Comparison of ENCODE assay signal across 8 mouse cellular contexts in genomic region chr5:31200327-31200768, GRCm38 (mm10). TPM values are rescaled to one million over a fixed set of nuclear protein-coding genes. Genes with fewer than 3 reads are reported as not detected.
DNase-seq lines count a peak whose midpoint lies in the region; ATAC-seq and TF ChIP-seq lines count a peak whose summit lies in the region.

No protein-coding gene starts in this region.

- H3K4me3 ChIP-seq in lung, embryonic 14.5 days (ENCODE audit: low read depth, low read length) = peak overlapping the region; percentile 83; the same call in 1 of the 2 replicates
- peak overlapping the region; percentile 14 for H3K4me3 ChIP-seq in hindbrain, embryonic 14.5 days (replicated peaks; ENCODE audit: low read length)
- H3K4me3 ChIP-seq in midbrain, embryonic 13.5 days (replicated peaks) = peak overlapping the region; percentile 73
- no peak overlapping the region for H3K4me3 ChIP-seq in thymus, adult 2 months (ENCODE audit: control insufficient read depth, insufficient read depth, low read length)

- no peak for ATAC-seq in lung, embryonic 14.5 days (ENCODE audit: insufficient read depth)
- no peak for ATAC-seq in hindbrain, embryonic 14.5 days (ENCODE audit: low FRiP score)
- no peak for ATAC-seq in midbrain, embryonic 13.5 days

- H3K4me2 ChIP-seq in lung, embryonic 14.5 days = peak overlapping the region; percentile 90; the same call in 1 of the 2 replicates
- peak overlapping the region; percentile 94 for H3K4me2 ChIP-seq in hindbrain, embryonic 14.5 days (replicated peaks)
- peak overlapping the region; percentile 92 for H3K4me2 ChIP-seq in midbrain, embryonic 13.5 days (replicated peaks)

- no peak for TF ChIP-seq CTCF in lung, embryonic 14.5 days (IDR thresholded peaks at IDR 0.05; ENCODE audit: low read depth)
- TF ChIP-seq CTCF in thymus, adult 2 months (IDR thresholded peaks at IDR 0.05; ENCODE audit: borderline replicate concordance, control insufficient read depth, extremely low read depth, insufficient read depth, low read length, poor library complexity) = no peak

- H3K27me3 ChIP-seq in lung, embryonic 14.5 days (ENCODE audit: insufficient read depth, low read length) = no peaks in the 10 kb centered on the region
- no peaks in the 10 kb centered on the region for H3K27me3 ChIP-seq in hindbrain, embryonic 14.5 days (ENCODE audit: control insufficient read depth, insufficient read depth, low read length)
- no peaks in the 10 kb centered on the region for H3K27me3 ChIP-seq in midbrain, embryonic 13.5 days
- no peaks in the 10 kb centered on the region for H3K27me3 ChIP-seq in thymus, adult 2 months (ENCODE audit: control insufficient read depth, insufficient read depth, low read length)

- peaks cover 6% of the 10 kb centered on the region; the same call in 1 of the 2 replicates for H3K9me3 ChIP-seq in lung, embryonic 14.5 days (ENCODE audit: low read depth, low read length)
- H3K9me3 ChIP-seq in hindbrain, embryonic 14.5 days (ENCODE audit: control insufficient read depth, low read length) = peaks cover 6% of the 10 kb centered on the region; the same call in 1 of the 2 replicates
- peaks cover 5% of the 10 kb centered on the region for H3K9me3 ChIP-seq in midbrain, embryonic 13.5 days

- peak overlapping the region; percentile 83; the same call in 1 of the 2 replicates for H3K9ac ChIP-seq in lung, embryonic 14.5 days
- no peak overlapping the region for H3K9ac ChIP-seq in hindbrain, embryonic 14.5 days
- H3K9ac ChIP-seq in midbrain, embryonic 13.5 days (replicated peaks) = no peak overlapping the region; the same call in 1 of the 2 replicates

- peaks cover 4% of the 10 kb centered on the region; the same call in 1 of the 2 replicates for H3K4me1 ChIP-seq in lung, embryonic 14.5 days (ENCODE audit: insufficient read depth)
- H3K4me1 ChIP-seq in hindbrain, embryonic 14.5 days (replicated peaks; ENCODE audit: control insufficient read depth, insufficient read depth, low read length) = peaks cover 17% of the 10 kb centered on the region; the same call in 1 of the 2 replicates
- H3K4me1 ChIP-seq in midbrain, embryonic 13.5 days (replicated peaks) = peaks cover 24% of the 10 kb centered on the region
- peaks cover 13% of the 10 kb centered on the region for H3K4me1 ChIP-seq in thymus, adult 2 months (replicated peaks; ENCODE audit: control insufficient read depth, insufficient read depth, low read length)

- H3K27ac ChIP-seq in lung, embryonic 14.5 days (ENCODE audit: low read depth) = no peak overlapping the region
- H3K27ac ChIP-seq in hindbrain, embryonic 14.5 days = no peak overlapping the region
- H3K27ac ChIP-seq in midbrain, embryonic 13.5 days = no peak overlapping the region
- no peak overlapping the region for H3K27ac ChIP-seq in thymus, adult 2 months (ENCODE audit: control insufficient read depth, insufficient read depth, low read length)

- TF ChIP-seq POLR2A in thymus, adult 2 months (IDR thresholded peaks at IDR 0.05; ENCODE audit: control insufficient read depth, extremely low read depth, insufficient read depth, low read length, poor library complexity) = no peak

- peaks cover 84% of the 10 kb centered on the region for H3K36me3 ChIP-seq in lung, embryonic 14.5 days (ENCODE audit: insufficient read depth)
- peaks cover 78% of the 10 kb centered on the region for H3K36me3 ChIP-seq in hindbrain, embryonic 14.5 days (replicated peaks; ENCODE audit: control insufficient read depth, insufficient read depth)
- H3K36me3 ChIP-seq in midbrain, embryonic 13.5 days = peaks cover 81% of the 10 kb centered on the region
- peaks cover 67% of the 10 kb centered on the region for H3K36me3 ChIP-seq in thymus, adult 2 months (ENCODE audit: control insufficient read depth, insufficient read depth, low read length)

- peak; percentile 57 to 67 for DNase-seq in adrenal gland, adult (ENCODE audit: inconsistent age in 2 of 2, low spot score in 1 of 2)
- no peak for DNase-seq in adrenal gland, postnatal 4 days (ENCODE audit: low spot score in 2 of 2)
- no peak for DNase-seq in lung, embryonic 14.5 days
- no peak for DNase-seq in lung, postnatal 25 days (ENCODE audit: low spot score)
- DNase-seq in hindbrain, embryonic 14.5 days (ENCODE audit: low spot score) = no peak
- DNase-seq in layer of hippocampus, postnatal 14 days (ENCODE audit: low spot score in 2 of 2) = no peak
- DNase-seq in thymus, adult 2 months = no peak

- WGBS in lung, embryonic 14.5 days = 86% methylated on average over 27 of the region's 27 CpGs
- 91% methylated on average over 27 of the region's 27 CpGs for WGBS in hindbrain, embryonic 14.5 days
- WGBS in midbrain, embryonic 13.5 days = 88% methylated on average over 27 of the region's 27 CpGs
- 93% methylated on average over 27 of the region's 27 CpGs for WGBS in thymus, adult 2 months

RNA-seq across cellular contexts. Expression of gene Zfp513, which starts 1.8 kb away (rescaled TPM):
- 10 to 100 TPM; 32.3 to 33.7 TPM for total RNA-seq in adrenal gland, postnatal 4 days (2021)
- polyA plus RNA-seq in lung, embryonic 14.5 days (2014; fragmentation: Nextera tagmentation; extraction: Ambion mirVana) = 5.4 and 7.1 TPM in 2 replicates
- 7.0 and 9.4 TPM in 2 replicates for polyA plus RNA-seq in hindbrain, embryonic 14.5 days (2014; fragmentation: Nextera tagmentation; extraction: Ambion mirVana)
- 12.5 and 20.5 TPM in 2 replicates for polyA plus RNA-seq in midbrain, embryonic 13.5 days (2015; fragmentation: Nextera tagmentation; extraction: Ambion mirVana)
- total RNA-seq in layer of hippocampus, postnatal 14 days (2021) = 10 to 100 TPM; 25.5 to 31.3 TPM
- 88.5 and 90.3 TPM in 2 replicates for polyA plus RNA-seq in thymus, adult 2 months (2012; rRNA removed)

RNA-seq across cellular contexts. Expression of gene Eif2b4, which starts 7.1 kb away (rescaled TPM):
- 10 to 100 TPM; 36.8 to 41.9 TPM for total RNA-seq in adrenal gland, postnatal 4 days (2021)
- 64.2 and 70.6 TPM in 2 replicates for polyA plus RNA-seq in lung, embryonic 14.5 days (2014; fragmentation: Nextera tagmentation; extraction: Ambion mirVana)
- 77.3 and 78.6 TPM in 2 replicates for polyA plus RNA-seq in hindbrain, embryonic 14.5 days (2014; fragmentation: Nextera tagmentation; extraction: Ambion mirVana)
- 71.5 and 74.6 TPM in 2 replicates for polyA plus RNA-seq in midbrain, embryonic 13.5 days (2015; fragmentation: Nextera tagmentation; extraction: Ambion mirVana)
- total RNA-seq in layer of hippocampus, postnatal 14 days (2021) = 10 to 100 TPM; 48.1 to 55.2 TPM
- polyA plus RNA-seq in thymus, adult 2 months (2012; rRNA removed) = 74.5 and 88.0 TPM in 2 replicates

RNA-seq across cellular contexts. Expression of gene Snx17, which starts 7.3 kb away (rescaled TPM):
- total RNA-seq in adrenal gland, postnatal 4 days (2021) = 100 to 1,000 TPM; 113 TPM
- 130 and 131 TPM in 2 replicates for polyA plus RNA-seq in lung, embryonic 14.5 days (2014; fragmentation: Nextera tagmentation; extraction: Ambion mirVana)
- polyA plus RNA-seq in hindbrain, embryonic 14.5 days (2014; fragmentation: Nextera tagmentation; extraction: Ambion mirVana) = 107 and 108 TPM in 2 replicates
- polyA plus RNA-seq in midbrain, embryonic 13.5 days (2015; fragmentation: Nextera tagmentation; extraction: Ambion mirVana) = 135 and 140 TPM in 2 replicates
- total RNA-seq in layer of hippocampus, postnatal 14 days (2021) = 10 to 100 TPM; 79.5 to 80.3 TPM
- 127 and 134 TPM in 2 replicates for polyA plus RNA-seq in thymus, adult 2 months (2012; rRNA removed)

RNA-seq across cellular contexts. Expression of gene Ppm1g, which starts 20.1 kb away (rescaled TPM):
- total RNA-seq in adrenal gland, postnatal 4 days (2021) = 100 to 1,000 TPM; 107 to 117 TPM
- 144 and 148 TPM in 2 replicates for polyA plus RNA-seq in lung, embryonic 14.5 days (2014; fragmentation: Nextera tagmentation; extraction: Ambion mirVana)
- polyA plus RNA-seq in hindbrain, embryonic 14.5 days (2014; fragmentation: Nextera tagmentation; extraction: Ambion mirVana) = 162 TPM in 2 replicates
- 174 and 175 TPM in 2 replicates for polyA plus RNA-seq in midbrain, embryonic 13.5 days (2015; fragmentation: Nextera tagmentation; extraction: Ambion mirVana)
- 10 to 100 TPM; 84.9 to 85.7 TPM for total RNA-seq in layer of hippocampus, postnatal 14 days (2021)
- 122 and 168 TPM in 2 replicates for polyA plus RNA-seq in thymus, adult 2 months (2012; rRNA removed)

RNA-seq across cellular contexts. Expression of gene Gtf3c2, which starts 20.4 kb away (rescaled TPM):
- total RNA-seq in adrenal gland, postnatal 4 days (2021) = 10 to 100 TPM; 87.2 to 88.0 TPM
- polyA plus RNA-seq in lung, embryonic 14.5 days (2014; fragmentation: Nextera tagmentation; extraction: Ambion mirVana) = 74.1 and 78.6 TPM in 2 replicates
- polyA plus RNA-seq in hindbrain, embryonic 14.5 days (2014; fragmentation: Nextera tagmentation; extraction: Ambion mirVana) = 49.7 and 53.0 TPM in 2 replicates
- 78.1 and 80.2 TPM in 2 replicates for polyA plus RNA-seq in midbrain, embryonic 13.5 days (2015; fragmentation: Nextera tagmentation; extraction: Ambion mirVana)
- total RNA-seq in layer of hippocampus, postnatal 14 days (2021) = 10 to 100 TPM; 61.2 to 64.7 TPM
- polyA plus RNA-seq in thymus, adult 2 months (2012; rRNA removed) = 112 and 113 TPM in 2 replicates

Comparison
In these comparisons a context has a peak if more than half of its experiments do, and no peak if none do; other contexts are left out.
1. DNase-seq: peak in adrenal gland, adult (2 of 2); none in adrenal gland, postnatal 4 days (0 of 2), lung, embryonic 14.5 days (single experiment), lung, postnatal 25 days (single experiment), hindbrain, embryonic 14.5 days (single experiment), layer of hippocampus, postnatal 14 days (0 of 2) and thymus, adult 2 months (single experiment).
2. Peak in every context shown above with its lines, with median percentiles within 50 percentile points of each other: H3K4me2 ChIP-seq.